Mouse (Mus musculus): Measurements from ENCODE around the gene Kdm4d. TPM values are rescaled to one million over a fixed set of nuclear protein-coding genes. Genes with fewer than 3 reads are reported as not detected.
A peak's percentile ranks its signal among the peaks of the same experiment; 100 is the strongest.
"Not testable (repeated sequence)": the region's sequence is repeated elsewhere in the genome, so short reads cannot be mapped to it uniquely, and the experiment has no call there.

Kdm4d gene
- total RNA-seq, 1 experiment from 2014 or later = 0.30 TPM

DNA sequence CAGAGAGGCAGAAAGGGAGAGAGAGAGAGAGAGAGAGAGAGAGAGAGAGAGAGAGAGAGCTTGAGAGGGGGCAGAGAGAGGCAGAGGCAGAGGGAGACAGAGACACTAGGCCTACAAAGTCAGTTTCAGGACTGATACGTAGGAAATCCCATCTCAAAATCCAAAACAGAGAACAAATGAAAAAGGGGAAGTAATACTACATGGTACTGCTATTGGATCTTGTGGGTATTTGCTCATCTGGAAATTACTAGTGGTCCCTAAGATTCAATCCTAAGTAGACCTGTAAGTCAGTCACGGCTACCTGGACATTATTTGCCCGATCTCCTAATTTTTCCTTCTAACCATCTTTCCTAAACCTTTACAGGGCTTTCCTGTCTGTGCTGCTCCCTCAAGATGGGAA, 44.0 kb downstream of the Kdm4d start:
- no peak for DNase-seq

GRCm38 (mm10) chr9:14451120-14451519, 49.2 kb downstream of the Kdm4d start:
- not testable (repeated sequence) for DNase-seq

GRCm38 (mm10) chr9:14447086-14447485, 53.2 kb downstream of the Kdm4d start:
- DNase-seq = peak; percentile 30

DNA sequence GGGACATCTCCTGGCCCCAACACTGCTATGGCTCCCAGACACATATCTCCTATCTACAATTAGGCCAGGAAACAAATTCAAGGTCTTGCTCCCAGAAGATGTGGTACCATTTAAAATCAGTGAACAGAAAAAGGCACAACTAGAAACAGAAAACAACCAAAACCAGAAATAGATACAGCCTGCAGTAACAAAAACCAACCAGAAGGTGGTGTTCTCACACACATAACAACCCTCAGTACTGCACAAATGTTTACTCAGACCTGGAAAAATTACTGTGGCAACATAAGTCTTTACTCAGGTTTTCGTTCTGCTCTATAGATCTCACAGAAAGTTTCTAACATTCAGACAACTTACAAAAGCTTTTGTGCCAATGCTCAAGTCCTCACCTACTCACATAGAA, 59.9 kb downstream of the Kdm4d start:
- DNase-seq = no peak

- no peak for DNase-seq
Observed at GRCm38 (mm10) chr9:14433252-14433939, 66.9 kb downstream of the Kdm4d start.

Other genes starting within 250 kb of the Kdm4d start
- gene Sesn3, start 225.4 kb downstream of the Kdm4d start, total RNA-seq (2021) = 41.2 and 45.3 TPM in 2 replicates
- gene Endod1, start 119.0 kb downstream of the Kdm4d start, total RNA-seq (2021) = 13.8 and 15.7 TPM in 2 replicates
- 124 TPM in 2 replicates for gene Cwc15, start 135 bp upstream of the Kdm4d start, total RNA-seq (2021)
- gene Amotl1, start 144.6 kb upstream of the Kdm4d start, total RNA-seq (2021) = 33.3 and 36.4 TPM in 2 replicates
- gene Piwil4, start 240.3 kb upstream of the Kdm4d start, total RNA-seq (2021) = not detected in 2 replicates

All from adrenal gland, postnatal 14 days (tissue).